Mouse (Mus musculus): Measurements from ENCODE around the gene Kdm8.
"Not testable (repeated sequence)": the region's sequence is repeated elsewhere in the genome, so short reads cannot be mapped to it uniquely, and the experiment has no call there.

Kdm8 gene

DNA sequence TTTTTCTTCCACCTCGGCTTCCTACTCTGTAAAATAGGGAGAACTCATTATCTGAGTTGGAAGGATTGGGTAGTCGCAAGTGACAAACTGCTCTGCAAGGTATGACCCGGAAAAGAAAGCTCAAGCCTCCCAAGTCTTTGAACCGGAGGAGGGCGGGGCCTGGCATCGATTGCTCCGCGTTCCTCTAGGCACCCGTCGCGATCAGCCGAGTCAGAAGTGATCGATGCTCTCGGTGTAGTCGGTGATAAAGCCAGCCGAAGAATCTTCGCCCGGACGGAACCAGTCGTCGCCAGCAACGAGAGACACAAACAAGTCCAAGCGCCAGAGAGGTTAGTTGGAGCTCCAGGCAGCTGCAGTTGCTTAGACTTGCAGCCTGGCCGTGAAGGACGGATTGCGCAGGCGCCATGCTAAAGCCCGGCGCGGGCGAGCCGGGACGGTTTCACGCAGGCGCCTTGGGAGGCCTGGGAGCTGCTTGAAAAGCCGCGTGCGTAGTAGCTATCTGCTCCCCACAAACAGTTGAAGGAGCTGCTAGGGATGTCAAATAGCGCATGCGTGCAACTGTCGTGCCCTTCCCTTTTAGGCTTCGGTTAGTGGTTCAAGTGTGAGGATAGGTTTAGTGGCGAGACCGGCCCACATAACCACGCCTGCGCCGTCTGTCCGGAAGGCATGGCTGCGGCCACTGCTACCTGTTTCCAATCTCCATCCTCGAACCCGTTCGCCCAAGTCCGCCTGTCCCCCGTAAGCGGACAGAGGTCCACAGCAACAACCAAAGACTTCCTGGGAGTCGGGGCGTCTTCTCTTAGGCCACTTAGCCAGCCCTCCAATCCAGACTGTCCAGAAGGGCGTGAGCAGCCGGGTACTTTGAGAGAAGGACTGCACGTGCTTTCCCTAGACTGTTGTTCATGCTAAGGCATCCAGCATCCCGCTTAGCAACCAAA lies at the start of gene Kdm8:
Gene Kdm8, plus strand, starts transcription at position 213 of the 938 bp plus-strand sequence.
- peak; percentile 95 to 98 for DNase-seq (ENCODE audit: inconsistent age in 2 of 2, low spot score in 1 of 2)

DNA sequence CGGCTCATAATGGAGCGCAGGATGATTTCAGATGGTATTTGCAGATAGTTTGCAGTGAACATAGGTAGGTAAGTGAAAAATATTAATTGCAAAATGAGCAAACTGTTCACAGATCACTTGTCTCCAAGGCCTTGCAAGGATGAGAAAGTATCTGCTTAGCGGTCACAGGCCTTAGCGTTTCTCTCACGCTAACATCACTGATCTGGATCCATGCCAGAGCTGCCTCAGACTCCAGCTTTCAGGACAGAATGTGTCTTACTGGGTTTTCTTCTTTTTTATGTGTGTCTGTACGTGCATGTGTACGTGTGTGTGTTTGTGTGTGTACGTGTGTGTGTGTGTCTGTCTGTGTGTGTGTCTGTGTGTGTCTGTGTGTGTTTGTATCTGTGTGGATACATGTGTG lies 46.4 kb upstream of the Kdm8 start:
- no peak for DNase-seq (ENCODE audit: inconsistent age in 2 of 2, low spot score in 1 of 2)

DNA sequence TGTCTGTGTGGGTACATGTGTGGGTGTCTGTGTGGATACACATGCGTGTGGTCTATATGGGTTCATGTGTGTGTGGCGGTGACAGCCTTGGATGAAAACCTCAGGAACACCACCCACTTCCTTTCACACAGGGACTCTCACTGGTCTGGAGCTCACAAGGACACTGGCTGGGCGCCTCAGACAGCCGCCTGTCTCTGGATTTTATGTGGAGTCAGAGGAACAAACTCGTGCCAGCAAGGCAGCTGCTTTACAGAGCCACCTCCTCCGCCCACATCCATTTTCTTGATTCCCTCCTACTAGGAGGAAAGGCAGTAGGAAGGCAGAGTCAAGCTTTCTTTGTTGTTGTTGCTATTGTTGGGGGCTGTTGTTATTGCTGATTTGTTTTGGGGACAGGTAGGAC lies 45.8 kb upstream of the Kdm8 start:
- DNase-seq (ENCODE audit: inconsistent age in 2 of 2, low spot score in 1 of 2): no peak

DNA sequence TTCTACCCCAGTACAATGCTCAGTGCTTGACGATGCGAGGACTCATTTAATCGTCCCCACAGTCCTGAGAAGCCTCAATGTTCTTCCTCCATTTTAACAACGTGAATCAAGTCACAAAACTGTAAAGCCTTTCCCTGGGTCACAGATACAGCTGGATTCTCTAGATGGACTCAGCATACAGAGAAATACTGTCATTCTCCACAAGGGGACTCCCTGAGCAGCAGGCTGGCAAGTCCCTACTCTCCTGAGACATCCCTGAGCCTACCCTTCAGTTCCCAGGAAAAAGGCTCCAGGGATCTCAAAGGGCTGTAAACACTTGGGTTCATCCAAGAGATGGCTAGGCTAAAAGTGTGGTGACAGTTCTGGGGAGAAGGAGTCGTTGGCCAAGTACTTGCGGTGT lies 37.3 kb upstream of the Kdm8 start:
- DNase-seq (ENCODE audit: inconsistent age in 2 of 2, low spot score in 1 of 2): no peak

DNA sequence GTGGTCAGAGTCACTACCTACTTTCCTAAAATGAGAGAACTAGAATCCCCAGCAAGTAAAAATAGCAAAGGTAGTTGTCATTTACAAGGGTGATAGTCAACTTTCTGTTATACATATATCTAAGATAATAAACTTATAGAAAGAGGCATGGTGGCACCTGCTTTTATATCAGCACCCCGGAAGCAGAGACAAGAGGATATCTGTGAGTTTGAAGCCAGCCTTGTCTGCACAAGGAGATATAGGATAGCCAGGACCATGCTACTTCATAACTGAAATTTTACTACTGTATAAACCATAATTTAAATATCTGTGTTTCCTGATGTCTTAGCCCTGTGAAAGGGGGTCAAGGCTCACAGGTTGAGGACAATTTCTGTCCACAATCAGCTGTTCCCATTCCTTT lies 29.4 kb upstream of the Kdm8 start:
- no peak for DNase-seq (ENCODE audit: inconsistent age in 2 of 2, low spot score in 1 of 2)

DNA sequence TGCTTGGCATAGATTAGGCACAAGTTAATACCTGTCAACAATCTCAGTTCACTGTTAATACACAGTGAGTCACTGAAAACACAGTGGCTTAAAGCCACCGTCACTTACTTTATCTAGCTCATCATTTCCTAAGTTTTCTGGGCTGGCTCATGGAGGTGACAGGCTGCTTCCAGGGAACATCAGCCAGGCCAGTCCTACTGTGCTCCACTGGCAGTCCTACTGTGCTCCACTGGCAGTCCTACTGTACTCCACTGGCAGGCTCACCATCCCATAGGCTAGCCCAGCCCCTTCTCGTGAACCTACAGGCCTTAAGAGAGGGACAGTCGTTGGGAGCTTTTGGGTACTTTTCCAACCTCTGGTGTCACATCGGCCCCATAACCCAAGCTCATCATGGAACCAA lies 28.7 kb upstream of the Kdm8 start:
- DNase-seq (ENCODE audit: inconsistent age in 2 of 2, low spot score in 1 of 2): no peak

DNA sequence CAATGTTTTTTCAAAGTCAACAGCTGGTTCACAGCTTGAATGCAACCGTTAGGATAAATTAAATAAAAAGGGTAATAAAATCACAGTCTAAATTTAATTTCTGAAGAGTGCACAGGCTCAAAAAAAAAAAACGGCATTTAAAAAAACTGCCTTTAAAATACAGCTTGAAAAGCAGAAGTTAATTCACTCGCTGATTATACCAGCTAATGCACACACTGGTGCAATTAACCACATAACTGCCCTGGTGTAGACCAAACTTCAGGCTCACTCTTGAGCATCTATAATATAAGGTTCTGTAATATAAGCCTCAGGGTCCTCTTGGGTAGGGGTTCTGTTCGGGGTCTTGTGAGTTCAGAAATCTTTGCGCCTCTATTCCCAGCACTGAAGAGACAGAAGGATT lies 27.7 kb upstream of the Kdm8 start:
- DNase-seq (ENCODE audit: inconsistent age in 2 of 2, low spot score in 1 of 2): no peak

DNA sequence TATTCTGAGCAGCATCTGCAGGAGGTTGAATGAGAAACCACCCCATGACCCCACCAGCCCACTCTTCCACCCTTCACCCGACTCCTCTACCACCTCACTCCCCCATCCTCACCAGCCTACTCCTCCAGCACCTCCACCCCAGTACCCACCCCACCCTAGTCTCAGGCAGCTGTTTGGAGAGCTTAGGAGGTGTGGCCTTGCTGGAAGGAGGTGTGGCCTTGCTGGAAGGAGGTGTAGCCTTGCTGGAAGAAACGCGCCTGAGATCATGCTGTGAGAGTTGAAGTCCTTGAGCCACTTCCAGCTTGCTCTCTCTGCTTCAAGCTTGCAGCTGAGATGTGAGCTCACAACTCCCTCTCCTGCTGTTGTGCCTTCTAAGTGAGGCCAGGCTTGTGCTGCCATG lies 26.1 kb upstream of the Kdm8 start:
- peak; percentile 22 to 72 for DNase-seq (ENCODE audit: inconsistent age in 2 of 2, low spot score in 1 of 2)

DNA sequence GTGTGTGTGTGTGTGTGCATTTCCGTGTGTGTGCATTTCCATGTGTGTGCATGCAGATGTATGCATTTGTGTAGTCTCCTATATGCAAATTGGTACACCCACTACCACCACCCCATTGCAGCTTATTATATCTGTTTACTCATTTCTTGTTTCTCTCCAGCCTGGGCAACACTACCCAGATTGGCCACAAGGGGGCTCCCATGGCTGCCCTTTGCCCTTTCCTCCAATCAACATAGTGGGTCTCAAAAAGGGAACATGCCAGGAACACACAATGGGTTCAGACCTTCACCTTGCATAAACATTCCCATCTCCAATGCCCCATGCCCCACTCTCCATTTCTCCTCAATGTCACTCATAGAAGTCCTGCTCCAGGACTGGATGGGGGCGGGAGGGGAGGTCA lies 24.3 kb upstream of the Kdm8 start:
- DNase-seq (ENCODE audit: inconsistent age in 2 of 2, low spot score in 1 of 2): peak; percentile 53 to 87

DNA sequence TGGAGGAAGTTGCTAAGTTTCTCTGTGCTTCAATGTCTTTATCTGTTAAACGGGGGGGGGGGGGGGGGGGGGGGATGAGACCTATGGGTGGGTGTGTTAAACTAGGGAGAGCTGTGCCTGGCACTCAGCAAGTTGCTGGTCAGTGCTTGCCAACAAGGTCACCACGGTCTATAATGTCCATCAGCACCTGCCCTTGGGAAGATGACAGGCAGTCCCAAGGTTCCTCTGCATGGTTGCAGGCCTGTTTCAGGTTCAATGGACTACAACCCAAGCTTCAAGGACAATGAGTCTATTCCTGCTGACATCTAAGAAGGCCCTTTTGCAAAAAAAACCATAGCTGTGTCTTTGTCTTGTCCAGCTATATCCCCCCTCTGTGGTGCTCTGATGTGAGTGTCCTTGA lies 22.6 kb upstream of the Kdm8 start:
- peak; percentile 22 to 70 for DNase-seq (ENCODE audit: inconsistent age in 2 of 2, low spot score in 1 of 2)

DNA sequence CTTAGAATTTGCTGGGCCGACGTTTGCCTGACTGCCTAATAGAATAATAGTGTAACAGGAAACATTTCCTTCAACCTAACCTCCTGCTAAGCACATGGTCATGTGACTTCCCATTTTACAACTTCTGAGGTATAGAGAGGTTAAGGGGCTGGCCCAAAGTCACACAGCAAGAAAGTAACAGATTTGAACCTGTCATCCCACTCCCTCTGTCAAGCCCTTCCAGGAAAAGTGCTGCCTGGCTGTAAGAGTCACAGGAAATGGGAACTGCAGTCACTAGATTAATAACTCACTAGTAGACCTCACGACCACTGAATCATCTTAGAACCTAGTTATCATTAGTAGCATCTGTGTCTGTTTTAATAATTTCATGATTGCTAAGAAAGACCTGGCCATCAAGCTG lies 21.4 kb upstream of the Kdm8 start:
- DNase-seq (ENCODE audit: inconsistent age in 2 of 2, low spot score in 1 of 2): no peak

DNA sequence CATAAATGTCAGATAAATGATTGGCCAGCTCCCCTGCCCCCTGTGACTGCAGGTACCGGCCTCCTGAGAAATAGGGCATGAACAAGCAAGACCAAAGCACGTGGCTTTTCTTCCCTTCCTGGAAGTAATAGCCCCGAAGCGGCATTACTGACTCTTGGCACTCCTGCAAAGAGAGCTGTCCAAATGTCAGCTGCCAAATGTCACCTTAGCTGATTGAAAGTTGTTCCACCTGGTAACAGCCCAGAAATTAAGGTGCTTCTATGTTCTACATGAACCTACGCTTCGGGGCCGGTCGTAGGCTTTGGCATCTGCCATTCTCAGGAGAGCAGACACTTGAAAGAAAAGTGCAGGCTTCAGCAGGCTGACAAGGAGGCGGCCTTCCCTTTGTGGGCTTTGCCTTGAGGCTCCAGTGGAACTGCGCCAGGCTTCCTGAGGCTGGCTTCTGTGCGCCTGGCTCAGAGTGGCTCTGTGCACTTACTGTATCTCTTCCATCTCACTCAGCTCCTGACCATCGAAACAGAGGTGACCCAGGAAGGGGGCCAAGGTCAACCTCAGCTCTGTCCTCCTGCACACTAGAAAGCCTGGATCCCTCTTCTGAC lies 16.9 kb upstream of the Kdm8 start:
- peak; percentile 74 to 94 for DNase-seq (ENCODE audit: inconsistent age in 2 of 2, low spot score in 1 of 2)

DNA sequence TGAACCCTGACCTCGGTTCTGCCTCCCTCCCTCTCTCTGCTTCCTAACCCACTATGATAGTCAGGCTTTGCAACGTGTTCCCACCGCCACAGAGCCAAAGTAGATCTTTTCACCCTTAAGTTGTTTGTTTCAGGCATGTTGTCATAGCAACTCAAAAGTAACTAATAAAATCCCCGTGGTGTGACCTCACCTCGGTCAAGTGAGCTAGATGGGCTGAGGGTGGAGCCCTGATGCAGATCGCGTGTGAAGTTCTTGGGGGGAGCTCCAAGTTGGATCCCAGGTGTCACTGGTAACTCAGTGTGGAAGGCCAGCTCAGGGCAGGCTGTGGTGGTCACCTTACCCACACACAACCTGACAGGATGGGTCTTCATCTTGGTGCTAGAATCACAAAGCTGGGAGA lies 16.1 kb upstream of the Kdm8 start:
- peak in 1 of 2 experiments; percentile 44 for DNase-seq (ENCODE audit: inconsistent age in 2 of 2, low spot score in 1 of 2)

DNA sequence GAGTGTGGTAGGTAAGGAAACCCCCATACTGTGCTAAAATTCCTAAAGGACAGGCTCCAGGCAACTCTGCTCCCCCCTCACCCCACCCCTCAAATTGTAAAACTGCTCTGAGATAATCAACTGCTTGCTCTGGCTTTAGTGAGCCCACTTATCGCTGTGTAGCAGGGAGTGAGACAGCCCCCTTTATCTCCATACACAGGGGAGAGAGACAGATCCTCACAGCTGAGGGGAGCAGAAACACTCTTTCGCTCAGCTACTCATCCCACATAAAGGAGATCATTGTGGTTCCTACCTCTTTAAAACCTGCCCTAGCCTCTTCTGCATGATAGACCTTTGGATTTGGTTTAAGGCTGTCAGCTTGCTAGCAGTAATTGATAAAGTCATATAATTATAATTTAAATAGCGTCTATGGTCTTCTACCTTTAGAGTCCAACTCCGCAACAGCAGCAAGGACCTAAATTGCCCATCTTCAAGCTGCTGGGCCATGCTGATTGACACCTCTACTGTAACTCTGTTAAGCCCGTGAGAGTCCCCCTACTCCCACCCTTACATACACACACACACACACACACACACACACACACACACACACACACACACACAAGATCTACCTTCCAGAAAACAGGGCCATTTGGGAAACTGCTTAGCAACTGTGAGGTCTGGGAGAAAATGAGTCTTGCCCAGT lies 15.5 kb upstream of the Kdm8 start:
- DNase-seq (ENCODE audit: inconsistent age in 2 of 2, low spot score in 1 of 2): not testable (repeated sequence)

DNA sequence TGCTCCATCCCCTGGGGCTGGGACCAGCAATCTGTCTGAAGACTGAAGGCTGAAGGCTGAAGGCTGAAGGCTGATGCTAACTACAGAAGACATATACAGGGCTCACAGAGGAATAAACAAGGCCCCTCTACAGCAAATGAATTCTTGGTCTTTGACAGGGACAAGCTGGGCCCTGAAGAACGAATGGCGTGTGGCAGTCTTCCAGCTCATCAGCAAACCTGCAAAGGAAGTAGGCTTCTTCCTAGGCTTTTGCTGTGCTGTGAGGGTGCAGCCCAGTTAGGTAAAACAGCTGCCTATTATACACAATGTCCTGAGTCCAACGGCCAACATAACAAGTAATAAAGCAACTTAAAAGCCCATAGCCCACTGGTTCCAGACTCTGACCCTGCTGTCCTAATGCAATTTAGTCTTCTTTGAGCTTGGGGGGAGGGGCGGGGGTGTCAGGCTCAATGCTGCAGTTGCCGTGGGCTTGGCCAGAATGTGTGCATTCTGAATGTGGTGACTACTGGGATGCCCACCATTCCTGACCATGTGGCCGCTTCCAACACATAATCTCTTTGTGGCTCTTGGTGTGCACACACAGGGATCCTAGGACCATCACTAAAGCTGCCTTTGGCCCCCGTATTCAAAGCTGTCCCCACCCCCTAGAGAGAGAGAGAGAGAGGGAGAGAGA lies 14.2 kb upstream of the Kdm8 start:
- no peak for DNase-seq (ENCODE audit: inconsistent age in 2 of 2, low spot score in 1 of 2)

DNA sequence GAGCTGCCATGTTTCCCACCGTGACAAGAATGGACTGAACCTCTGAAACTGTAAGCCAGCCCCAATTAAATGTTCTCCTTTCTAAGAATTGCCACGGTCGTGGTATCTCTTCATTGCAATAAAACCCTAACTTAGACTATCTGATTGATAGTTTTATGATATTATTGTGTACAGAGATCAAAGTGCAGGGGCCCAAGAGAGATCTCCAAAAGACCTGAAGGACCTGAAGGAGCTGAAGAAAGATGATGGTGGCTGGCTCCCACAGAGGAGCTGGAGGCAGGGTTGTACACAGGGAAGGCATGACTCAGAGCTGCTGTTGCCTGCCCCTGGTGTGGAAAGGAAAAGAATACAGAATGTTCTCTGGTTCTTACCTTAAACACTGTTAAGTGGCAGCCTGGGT lies 10.6 kb upstream of the Kdm8 start:
- DNase-seq (ENCODE audit: inconsistent age in 2 of 2, low spot score in 1 of 2): no peak

DNA sequence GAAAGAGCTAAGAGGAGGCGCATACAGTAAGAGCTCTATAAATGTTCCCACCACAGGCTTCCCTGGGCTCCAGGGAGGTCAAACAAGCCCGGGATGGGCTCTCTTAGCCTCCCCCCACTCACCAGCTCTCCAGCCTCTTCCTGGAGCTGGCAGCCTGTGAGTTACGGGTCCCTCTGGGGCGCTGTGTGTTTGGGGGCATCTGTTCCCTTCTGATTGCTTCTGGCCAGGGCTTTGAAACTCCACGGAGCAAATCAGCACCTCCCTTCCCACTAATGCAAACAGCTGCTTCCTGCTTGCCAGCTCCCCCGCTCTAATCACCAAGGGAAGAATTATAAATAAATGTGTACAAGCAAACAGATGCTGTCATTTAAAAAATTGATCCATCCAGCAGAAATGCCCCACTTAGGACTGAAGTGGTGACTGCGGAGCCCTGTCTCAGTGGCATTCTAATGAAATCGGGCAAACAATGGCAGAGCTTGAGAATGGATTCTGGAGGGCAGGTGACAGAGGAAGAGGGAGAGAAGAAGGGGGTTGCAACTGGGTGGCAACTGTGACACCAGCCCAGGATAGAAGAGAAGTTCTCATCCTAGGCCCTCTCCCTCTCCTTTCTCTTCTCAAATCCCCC lies 9.7 kb upstream of the Kdm8 start:
- no peak for DNase-seq (ENCODE audit: inconsistent age in 2 of 2, low spot score in 1 of 2)

DNA sequence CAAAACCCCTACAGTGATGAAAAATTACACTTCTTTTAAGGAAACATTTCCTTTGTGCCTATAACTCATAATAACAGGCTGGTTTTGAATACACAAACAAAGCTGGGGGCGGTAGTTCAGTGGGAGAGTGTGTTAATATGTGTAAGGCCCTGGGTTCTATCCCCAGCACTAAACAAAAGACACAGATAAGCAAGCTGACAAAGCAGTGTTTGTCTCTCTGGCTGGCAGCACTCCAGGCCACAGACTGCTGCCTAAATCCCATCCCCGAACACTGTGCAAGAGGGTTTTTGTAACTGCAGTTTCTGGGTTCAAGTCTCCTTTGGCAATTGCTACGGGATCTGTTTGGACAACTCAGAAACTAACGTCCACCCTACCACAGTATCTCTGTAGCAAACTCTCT lies 2.2 kb upstream of the Kdm8 start:
- no peak for DNase-seq (ENCODE audit: inconsistent age in 2 of 2, low spot score in 1 of 2)

DNA sequence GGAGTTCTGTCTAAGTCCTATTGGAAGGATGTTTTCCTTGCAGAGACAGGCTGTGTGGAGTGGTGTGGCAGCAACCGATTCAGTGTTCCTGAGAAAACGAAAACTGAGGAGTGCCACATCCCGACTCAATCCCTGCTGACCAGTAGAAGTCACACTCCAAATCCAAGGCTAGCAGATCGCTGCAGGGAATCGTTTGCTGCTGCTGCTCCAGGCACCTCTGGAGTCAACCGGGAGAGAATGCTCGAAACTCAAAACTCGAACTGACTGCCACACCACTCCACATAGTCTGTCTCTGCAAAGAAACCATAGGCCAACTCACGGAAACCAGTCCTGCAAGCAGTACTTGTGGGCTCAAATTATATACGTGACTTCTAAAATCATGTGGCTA lies 406 bp upstream of the Kdm8 start:
- DNase-seq (ENCODE audit: inconsistent age in 2 of 2, low spot score in 1 of 2): peak in 1 of 2 experiments; percentile 39

DNA sequence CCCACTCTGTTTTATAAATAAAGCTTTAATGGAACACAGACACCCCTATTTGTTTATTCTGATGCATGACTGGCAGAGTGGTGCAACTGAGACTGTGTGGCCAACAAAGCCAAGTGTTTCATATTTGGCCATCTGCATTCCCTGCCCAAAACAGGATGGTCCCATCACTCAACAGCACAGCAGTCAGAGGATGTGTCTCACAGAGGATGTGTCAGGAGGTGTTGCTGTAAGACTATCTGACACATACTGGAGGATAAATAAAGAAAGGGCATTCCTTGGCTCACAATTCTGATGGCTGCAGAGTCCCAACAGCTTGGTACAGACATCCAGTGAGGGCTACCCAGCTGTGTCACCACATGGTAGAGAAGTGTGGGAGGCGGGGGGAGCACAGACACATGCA lies 6.2 kb downstream of the Kdm8 start:
- DNase-seq (ENCODE audit: inconsistent age in 2 of 2, low spot score in 1 of 2): no peak

DNA sequence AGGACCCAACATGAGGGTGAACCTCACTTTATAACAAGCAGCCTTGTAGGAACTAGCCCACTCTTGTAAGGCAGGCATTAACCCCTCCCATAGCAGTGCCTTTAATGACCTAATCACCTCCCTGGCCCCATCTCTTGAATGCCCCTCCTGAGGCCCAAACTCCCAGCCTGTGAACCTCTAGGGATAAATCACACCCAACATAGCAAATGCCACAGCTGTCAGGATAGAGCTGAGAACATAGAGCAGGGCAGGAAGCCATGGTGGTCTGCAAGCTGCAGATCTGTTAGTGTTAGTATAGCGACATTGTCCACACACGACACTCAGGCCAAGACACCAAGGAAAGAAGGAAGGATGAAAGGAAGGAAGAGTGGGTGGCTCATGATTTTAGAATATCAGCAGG lies 6.6 kb downstream of the Kdm8 start:
- DNase-seq (ENCODE audit: inconsistent age in 2 of 2, low spot score in 1 of 2): no peak
